Mouse (Mus musculus) layer of hippocampus, postnatal 10 days (tissue): ENCODE measurements around the gene Rpl24. TPM values are rescaled to one million over a fixed set of nuclear protein-coding genes. Genes with fewer than 3 reads are reported as not detected.
"Not testable (repeated sequence)": the region's sequence is repeated elsewhere in the genome, so short reads cannot be mapped to it uniquely, and the experiment has no call there.

ENCODE experiments used
- DNase-seq, 2 experiments: peaks; one replicate each; pipeline ENCODE4 v3.0.0; 2021; ENCODE audit warnings: low spot score in 2 of 2
- long read RNA-seq: library from polyadenylated mRNA; stranded (forward); transcript quantifications from one replicate; pipeline ENCODE4 v2.0.0, GENCODE M21; 2023
- total RNA-seq, 2 experiments: library from RNA; stranded (reverse); gene quantifications; 2 replicates each; pipeline ENCODE4 v1.2.3; 2021

The Rpl24 gene
- total RNA-seq: 100 to 1,000 TPM; 450 to 460 TPM
- long read RNA-seq, transcript Rpl24-201 (6 exons, 677 nt): major isoform, 310 of 347 reads
- long read RNA-seq, transcript Rpl24-204 (5 exons, 639 nt): minor isoform, 26 of 347 reads
- long read RNA-seq, partial matches to known transcripts: 3 of 347 reads
- long read RNA-seq, other reads (novel, unspliced or antisense): 8 of 347 reads

- DNase-seq: peak; percentile 96 to 97
Observed at GRCm38 (mm10) chr16:55966212-55966871, at the start of gene Rpl24. TSS of gene Rpl24 (plus strand) at chr16:55966275.

- DNase-seq: no peak
Observed at GRCm38 (mm10) chr16:55922079-55922478, 44.0 kb upstream of the Rpl24 start.

GRCm38 (mm10) chr16:55924010-55924409 is 42.1 kb upstream of the Rpl24 start:
- DNase-seq: no peak

- peak; percentile 35 to 49 for DNase-seq
Observed at GRCm38 (mm10) chr16:55933681-55934343, 32.3 kb upstream of the Rpl24 start.

- peak; percentile 88 for DNase-seq
Observed at GRCm38 (mm10) chr16:55934453-55935037, 31.5 kb upstream of the Rpl24 start, which contains the start of gene Cep97. TSS of gene Cep97 (minus strand) at chr16:55934855.

- DNase-seq: no peak
Observed at GRCm38 (mm10) chr16:55938761-55939160, 27.3 kb upstream of the Rpl24 start.

GRCm38 (mm10) chr16:55939703-55940102 is 26.4 kb upstream of the Rpl24 start:
- no peak for DNase-seq

GRCm38 (mm10) chr16:55940781-55941180 is 25.3 kb upstream of the Rpl24 start:
- no peak for DNase-seq

GRCm38 (mm10) chr16:55947266-55947665 is 18.8 kb upstream of the Rpl24 start:
- DNase-seq: no peak

GRCm38 (mm10) chr16:55947876-55948410 is 18.1 kb upstream of the Rpl24 start:
- not testable (repeated sequence) for DNase-seq

- DNase-seq: no peak
Observed at GRCm38 (mm10) chr16:55948963-55949362, 17.1 kb upstream of the Rpl24 start.

GRCm38 (mm10) chr16:55950462-55950861 is 15.6 kb upstream of the Rpl24 start:
- no peak for DNase-seq

GRCm38 (mm10) chr16:55950946-55951678 is 15.0 kb upstream of the Rpl24 start:
- DNase-seq: peak; percentile 79 to 81

GRCm38 (mm10) chr16:55951679-55952327 is 14.3 kb upstream of the Rpl24 start:
- DNase-seq: no peak

GRCm38 (mm10) chr16:55952771-55953170 is 13.3 kb upstream of the Rpl24 start:
- no peak for DNase-seq

- DNase-seq: not testable (repeated sequence)
Observed at GRCm38 (mm10) chr16:55954196-55954595, 11.9 kb upstream of the Rpl24 start.

- DNase-seq: not testable (repeated sequence)
Observed at GRCm38 (mm10) chr16:55963068-55963467, 3.0 kb upstream of the Rpl24 start.

GRCm38 (mm10) chr16:55964126-55964949 is 1.7 kb upstream of the Rpl24 start:
- DNase-seq: no peak

GRCm38 (mm10) chr16:55967221-55967620 is 1.1 kb downstream of the Rpl24 start:
- no peak for DNase-seq

- DNase-seq: peak in 1 of 2 experiments; percentile 49
Observed at GRCm38 (mm10) chr16:55969147-55969546, 3.1 kb downstream of the Rpl24 start.
